Mouse (Mus musculus): ENCODE measurements around the gene Svs4.
"Not testable (repeated sequence)": the region's sequence is repeated elsewhere in the genome, so short reads cannot be mapped to it uniquely, and the experiment has no call there.

- not testable (repeated sequence) for TF ChIP-seq CTCF (IDR thresholded peaks at IDR 0.05; ENCODE audit: low read depth); EP300 (optimal IDR thresholded peaks at IDR 0.05)
Measured at GRCm38 (mm10) chr2:164316451-164316850, 38.2 kb upstream of the Svs4 start, which contains the start of gene Svs6.
